Comparison of ENCODE assay signal across 8 mouse cellular contexts in genomic region chr16:10976202-10976631, GRCm38 (mm10).
DNase-seq lines count a peak whose midpoint lies in the region; ATAC-seq and TF ChIP-seq lines count a peak whose summit lies in the region.

No protein-coding gene starts in this region.

- WGBS in heart, embryonic 10.5 days: 41% methylated on average over 11 of the region's 11 CpGs
- WGBS in liver, embryonic 11.5 days: 56% methylated on average over 11 of the region's 11 CpGs
- WGBS in forebrain, postnatal 0 days: 79% methylated on average over 11 of the region's 11 CpGs

- H3K36me3 ChIP-seq in heart, embryonic 10.5 days: no peaks in the 10 kb centered on the region
- no peaks in the 10 kb centered on the region for H3K36me3 ChIP-seq in liver, embryonic 11.5 days (ENCODE audit: control insufficient read depth, insufficient read depth, low read length)
- no peaks in the 10 kb centered on the region for H3K36me3 ChIP-seq in splenic B cell, adult 2 months (ENCODE audit: control insufficient read depth, insufficient read depth, low read length, poor library complexity, severe bottlenecking)
- no peaks in the 10 kb centered on the region for H3K36me3 ChIP-seq in forebrain, postnatal 0 days (ENCODE audit: insufficient read depth)

- DNase-seq in ovary, postnatal 36 days (ENCODE audit: low spot score): peak; percentile 26
- no peak for DNase-seq in ovary, postnatal 14 days (ENCODE audit: low spot score)
- DNase-seq in heart, embryonic 10.5 days (ENCODE audit: low spot score): no peak
- DNase-seq in liver, embryonic 11.5 days (ENCODE audit: low spot score): no peak
- peak; percentile 93 for DNase-seq in splenic B cell, adult 2 months (ENCODE audit: low read depth, low spot score)
- no peak for DNase-seq in forebrain, postnatal 0 days
- no peak for DNase-seq in cerebellum, postnatal 14 days
- no peak for DNase-seq in layer of hippocampus, adult 8-10 months (ENCODE audit: low spot score in 2 of 2)

- H3K9ac ChIP-seq in liver, embryonic 11.5 days (ENCODE audit: low read depth, low read length): no peak overlapping the region
- H3K9ac ChIP-seq in forebrain, postnatal 0 days: no peak overlapping the region

- TF ChIP-seq CTCF in forebrain, postnatal 0 days (IDR thresholded peaks at IDR 0.05; ENCODE audit: low read depth): no peak

- no peaks in the 10 kb centered on the region for H3K9me3 ChIP-seq in heart, embryonic 10.5 days
- H3K9me3 ChIP-seq in liver, embryonic 11.5 days (ENCODE audit: control insufficient read depth, low read length): no peaks in the 10 kb centered on the region
- H3K9me3 ChIP-seq in forebrain, postnatal 0 days (ENCODE audit: low read length): 0 out of 2 replicates have a peak, but pooled peaks cover 4% of the 10 kb centered on the region

- H3K27ac ChIP-seq in heart, embryonic 10.5 days: peak overlapping the region; percentile 31; the same call in 1 of the 2 replicates
- peak overlapping the region; percentile 25; the same call in 1 of the 2 replicates for H3K27ac ChIP-seq in liver, embryonic 11.5 days (ENCODE audit: low read depth, low read length)
- H3K27ac ChIP-seq in forebrain, postnatal 0 days (ENCODE audit: low read depth, low read length): no peak overlapping the region

- no peak overlapping the region for H3K4me2 ChIP-seq in liver, embryonic 11.5 days
- no peak overlapping the region for H3K4me2 ChIP-seq in forebrain, postnatal 0 days (ENCODE audit: low read depth)

- ATAC-seq in liver, embryonic 11.5 days (replicated peaks; ENCODE audit: low FRiP score): no peak
- ATAC-seq in forebrain, postnatal 0 days: no peak

- H3K27me3 ChIP-seq in heart, embryonic 10.5 days (ENCODE audit: insufficient read depth, poor library complexity, severe bottlenecking): no peaks in the 10 kb centered on the region
- no peaks in the 10 kb centered on the region for H3K27me3 ChIP-seq in liver, embryonic 11.5 days (replicated peaks; ENCODE audit: control insufficient read depth, insufficient read depth, low read length)
- H3K27me3 ChIP-seq in splenic B cell, adult 2 months (ENCODE audit: control insufficient read depth, insufficient read depth, low read length, poor library complexity, severe bottlenecking): no peaks in the 10 kb centered on the region
- H3K27me3 ChIP-seq in forebrain, postnatal 0 days (ENCODE audit: insufficient read depth, low read length): no peaks in the 10 kb centered on the region

- H3K4me3 ChIP-seq in heart, embryonic 10.5 days: no peak overlapping the region
- no peak overlapping the region for H3K4me3 ChIP-seq in liver, embryonic 11.5 days (ENCODE audit: low read depth, low read length)
- no peak overlapping the region for H3K4me3 ChIP-seq in forebrain, postnatal 0 days (ENCODE audit: low read depth, low read length)

- peaks cover 40% of the 10 kb centered on the region for H3K4me1 ChIP-seq in heart, embryonic 10.5 days
- H3K4me1 ChIP-seq in liver, embryonic 11.5 days (replicated peaks; ENCODE audit: control insufficient read depth, insufficient read depth, low read length): peaks cover 15% of the 10 kb centered on the region
- H3K4me1 ChIP-seq in forebrain, postnatal 0 days (ENCODE audit: insufficient read depth): no peaks in the 10 kb centered on the region

Comparison
In these comparisons a context has a peak if more than half of its experiments do, and no peak if none do; other contexts are left out.
1. DNase-seq: peak in ovary, postnatal 36 days (single experiment) and splenic B cell, adult 2 months (single experiment); none in ovary, postnatal 14 days (single experiment), heart, embryonic 10.5 days (single experiment), liver, embryonic 11.5 days (single experiment), forebrain, postnatal 0 days (single experiment), cerebellum, postnatal 14 days (0 of 2) and layer of hippocampus, adult 8-10 months (0 of 2).